Mouse (Mus musculus) E14TG2a.4 (cell line): ENCODE data around the gene Asb2.

Source experiments
- CTCF ChIP-seq: conservative IDR thresholded peaks from 2 replicates; pipeline ENCODE4 v1.5.1; 2014; ENCODE audit warnings: low read length
- NANOG ChIP-seq: IDR thresholded peaks from 2 replicates; pipeline ENCODE4 v1.6.1; 2014; ENCODE audit warnings: borderline replicate concordance, low read length, mixed read lengths
- POU5F1 ChIP-seq: IDR thresholded peaks from 2 replicates; pipeline ENCODE4 v1.6.1; 2014; ENCODE audit warnings: low read length, borderline replicate concordance

DNA sequence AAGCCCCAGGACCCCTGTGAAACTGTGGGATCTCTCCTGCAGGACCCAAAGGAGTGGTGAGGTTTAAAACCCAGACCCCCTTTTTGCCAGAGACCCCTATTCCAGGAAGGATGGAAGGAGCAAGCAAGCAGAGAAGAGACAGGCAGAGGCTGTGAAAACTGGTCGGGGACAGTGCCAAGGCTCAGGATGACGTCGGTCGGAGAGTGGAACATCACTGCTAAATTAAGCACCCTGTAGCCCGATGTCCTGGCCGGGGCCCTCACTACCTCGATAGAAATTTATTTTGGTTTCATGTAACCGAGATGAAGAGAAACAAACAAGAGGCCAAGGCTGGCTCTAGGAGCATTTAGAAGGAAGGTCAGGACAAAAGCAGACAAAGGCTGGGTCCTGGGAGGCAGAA, 2.4 kb upstream of the Asb2 start:
- TF ChIP-seq CTCF, result no peak
- TF ChIP-seq POU5F1, result no peak
- TF ChIP-seq NANOG, result no peak
